Mouse (Mus musculus) R1 (cell line): ENCODE results near the gene Srrm4.

Experiments used
- DNase-seq: peaks from one replicate; pipeline ENCODE4 v3.0.0-alpha.2; 2018; ENCODE audit warnings: low read depth, low spot score

The Srrm4 gene

DNA sequence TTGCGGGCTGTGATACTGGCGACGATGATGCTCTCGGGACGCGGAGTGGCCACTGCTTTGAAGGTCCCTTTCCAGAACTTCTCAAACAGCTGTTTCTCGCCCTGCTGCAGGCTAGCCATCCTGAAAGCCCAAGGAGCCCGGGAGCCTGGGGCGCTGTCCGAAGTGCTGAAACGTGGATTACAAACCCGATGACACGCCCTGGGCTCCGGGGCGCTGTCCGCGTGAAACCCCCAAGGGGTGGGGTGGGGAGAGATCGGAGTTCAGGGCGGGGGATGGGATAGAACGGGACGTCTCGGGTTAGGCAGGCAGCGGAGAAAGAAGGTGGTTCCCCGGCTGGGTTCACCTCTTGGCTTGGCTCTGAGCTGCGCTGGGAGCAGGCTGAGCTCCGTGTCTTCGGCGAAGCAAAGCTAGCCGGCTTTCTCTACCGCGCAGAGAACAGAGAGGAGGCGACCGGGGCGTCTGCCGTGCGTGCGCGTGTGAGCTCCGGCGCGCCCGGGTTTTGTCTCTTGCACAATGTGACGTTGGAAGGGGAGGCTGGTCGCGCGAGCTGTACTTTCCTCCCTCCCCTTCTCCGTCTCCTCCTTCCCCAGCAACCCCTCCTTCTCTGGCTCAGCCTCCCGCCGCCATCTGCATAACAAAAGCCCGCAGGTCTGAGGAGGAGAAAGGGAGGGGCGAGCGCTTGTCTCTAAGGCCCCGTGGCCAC lies at the start of gene Srrm4:
Gene Srrm4, minus strand, starts transcription at position 472 of the 703 bp plus-strand sequence.
- DNase-seq, result peak; percentile 97

DNA sequence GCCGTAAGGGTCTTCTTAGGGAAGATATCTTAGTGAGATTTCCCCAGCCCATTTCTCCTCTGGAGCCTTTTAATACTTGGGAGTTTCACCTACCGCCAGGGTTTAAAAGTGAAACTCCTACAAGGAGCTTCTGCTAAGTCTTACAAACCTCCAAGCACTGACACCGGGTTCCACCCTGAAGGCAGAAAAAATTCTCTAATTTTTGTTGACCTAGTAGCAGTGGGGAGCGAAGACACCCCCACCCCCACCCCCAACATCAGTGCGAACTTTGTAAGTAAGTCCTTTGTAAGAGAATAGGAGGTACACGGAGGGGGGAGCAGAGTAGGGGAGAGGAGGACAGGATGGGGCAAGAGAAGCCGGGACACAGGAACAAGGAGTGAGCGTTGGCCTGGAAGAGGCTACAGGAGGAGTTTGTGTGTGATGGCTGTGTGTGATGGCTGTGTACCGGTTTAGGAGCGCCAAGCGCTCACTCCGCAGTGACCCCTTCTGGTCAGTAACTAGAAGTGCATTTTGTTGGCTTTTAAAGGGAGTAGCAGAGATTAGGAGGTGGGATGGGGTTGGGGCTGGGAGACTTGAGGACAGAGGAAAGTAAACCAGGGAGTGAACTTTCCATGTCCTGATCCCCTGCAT lies 1.3 kb upstream of the Srrm4 start:
- DNase-seq, result peak; percentile 89

GRCm38 (mm10) chr5:116592049-116592800 lies 608 bp upstream of the Srrm4 start:
- peak; percentile 66 for DNase-seq

GRCm38 (mm10) chr5:116590698-116591097 lies 919 bp downstream of the Srrm4 start:
- DNase-seq, result no peak

- DNase-seq, result no peak
Observed at GRCm38 (mm10) chr5:116589631-116590030, 2.0 kb downstream of the Srrm4 start.

GRCm38 (mm10) chr5:116588836-116589235 lies 2.8 kb downstream of the Srrm4 start:
- no peak for DNase-seq

DNA sequence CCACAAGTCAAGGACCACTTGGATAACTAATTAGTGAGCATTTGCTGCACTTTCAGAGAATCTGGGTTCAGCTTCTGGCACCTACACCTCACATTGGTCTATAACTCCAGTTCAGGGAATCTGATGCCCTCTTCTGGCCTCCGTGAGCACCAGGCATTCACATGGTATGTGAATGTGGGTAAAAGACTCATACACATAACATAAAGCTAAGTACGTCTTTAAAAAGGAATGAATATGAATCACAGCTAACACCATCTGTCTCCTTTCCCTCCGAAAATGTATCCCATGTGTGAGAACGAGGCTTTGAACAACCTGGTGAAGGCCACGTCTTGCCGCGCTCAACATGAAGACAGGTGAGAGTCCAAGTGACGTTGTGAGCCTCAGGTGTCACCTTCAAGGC lies 12.1 kb downstream of the Srrm4 start:
- no peak for DNase-seq

DNA sequence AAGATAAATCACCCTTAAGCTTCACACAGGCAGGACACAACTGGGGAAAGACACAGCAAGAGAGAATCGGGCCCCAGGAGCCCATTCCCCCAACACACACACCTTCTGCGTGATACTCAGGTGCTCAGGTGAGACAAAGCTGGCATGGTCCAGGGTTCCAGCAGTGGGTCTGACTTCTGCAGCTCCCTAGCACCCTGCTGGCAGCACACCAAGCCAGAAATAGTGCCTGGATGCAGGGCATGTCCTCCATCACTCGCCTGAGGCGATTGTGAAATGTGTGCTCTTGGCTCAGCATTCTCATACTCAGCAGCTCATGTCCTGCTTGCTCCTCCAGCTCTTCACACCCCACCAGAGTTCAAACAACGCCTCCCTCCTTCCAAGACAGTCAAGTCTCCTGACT lies 14.5 kb downstream of the Srrm4 start:
- DNase-seq, result no peak

DNA sequence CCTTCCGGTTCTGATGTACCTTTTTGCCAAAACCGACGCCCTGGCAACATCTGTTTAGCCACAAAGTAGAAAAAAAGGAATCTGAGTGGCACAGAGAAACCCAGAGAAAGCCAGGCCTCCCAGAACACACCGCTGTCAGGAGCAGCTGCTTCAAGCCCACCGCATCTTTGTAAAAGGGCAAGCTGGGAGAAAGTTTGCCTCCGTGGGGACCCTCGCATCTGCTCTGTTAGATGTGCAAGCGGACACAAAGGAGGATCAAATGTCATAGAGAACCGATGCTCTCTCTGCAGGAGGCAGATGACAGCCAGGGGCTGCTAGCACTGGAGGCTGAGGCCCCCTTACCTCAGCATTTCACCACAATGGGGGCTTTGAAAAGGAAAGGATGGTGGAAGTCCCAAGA lies 18.3 kb downstream of the Srrm4 start:
- no peak for DNase-seq

- DNase-seq, result no peak
Observed at GRCm38 (mm10) chr5:116571936-116572335, 19.7 kb downstream of the Srrm4 start.

DNA sequence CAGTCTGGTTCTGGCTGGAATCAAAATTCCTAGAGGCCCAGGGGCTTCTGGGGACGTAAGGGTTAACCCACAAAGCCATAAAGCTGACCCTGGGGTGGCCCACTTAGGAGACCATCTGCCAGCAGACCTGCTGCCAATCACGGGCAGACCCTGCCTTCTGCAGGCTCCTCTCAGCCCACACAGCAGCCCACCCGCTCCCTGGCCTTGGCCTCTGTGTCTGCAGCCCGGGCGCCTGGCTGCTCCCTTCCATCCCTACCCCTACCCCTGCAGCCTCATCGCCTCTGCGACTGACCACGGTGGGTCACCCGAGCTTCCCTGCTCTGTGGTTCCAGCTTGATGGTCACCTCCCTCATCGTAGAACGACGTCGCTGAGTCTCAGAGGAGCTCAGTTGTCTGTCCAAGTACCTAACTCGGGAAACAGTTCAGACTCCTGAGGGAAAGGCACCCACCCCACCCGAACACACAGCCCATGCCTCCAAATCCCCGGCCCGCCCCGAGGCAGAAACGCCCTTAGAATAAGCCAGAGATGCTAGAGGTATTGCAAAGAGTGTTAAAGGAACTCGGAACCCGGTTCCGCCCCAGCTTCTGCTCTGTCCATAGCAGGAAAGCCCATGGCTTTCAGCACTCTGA lies 20.3 kb downstream of the Srrm4 start:
- no peak for DNase-seq

DNA sequence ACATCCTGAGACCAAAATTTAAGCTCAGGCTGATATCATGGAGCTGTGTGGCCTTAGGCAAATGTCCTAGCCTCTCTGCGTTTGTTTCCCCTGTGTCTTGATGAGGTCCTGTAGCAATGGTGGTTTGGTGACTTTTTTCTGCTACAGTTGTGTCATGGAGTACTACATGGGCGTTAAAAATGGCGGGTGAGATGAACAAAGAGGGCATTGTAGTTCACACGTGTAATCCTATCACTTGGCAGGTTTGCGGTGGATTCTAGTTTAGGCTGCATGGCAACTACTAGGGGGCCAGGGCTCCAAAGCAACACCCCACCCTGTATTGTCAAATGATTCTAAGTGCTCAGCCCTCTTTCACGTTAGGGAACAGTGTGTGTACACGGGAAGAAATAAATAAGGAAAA lies 21.1 kb downstream of the Srrm4 start:
- no peak for DNase-seq

- DNase-seq, result no peak
Observed at GRCm38 (mm10) chr5:116569629-116570028, 22.0 kb downstream of the Srrm4 start.

- DNase-seq, result peak; percentile 71
Observed at GRCm38 (mm10) chr5:116568050-116568449, 23.6 kb downstream of the Srrm4 start.

DNA sequence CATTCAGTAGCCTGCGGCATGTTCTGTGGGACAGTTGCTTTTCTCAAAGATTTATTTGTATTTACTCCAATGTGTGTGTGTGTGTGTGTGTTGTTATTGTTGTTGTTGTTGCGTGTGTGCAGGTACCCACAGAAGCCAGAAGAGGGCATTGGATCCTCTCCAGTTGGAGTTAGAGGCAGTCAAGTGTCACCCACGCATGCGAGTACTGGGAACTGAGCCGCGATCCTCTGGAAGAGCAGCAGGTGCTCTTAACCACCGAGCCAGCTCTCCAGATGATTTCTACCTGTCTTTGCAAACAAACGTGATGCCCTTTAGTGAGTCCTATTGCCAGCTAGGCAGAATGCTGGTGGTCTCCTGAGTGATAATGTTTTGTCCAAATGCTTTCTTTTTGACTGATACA lies 24.3 kb downstream of the Srrm4 start:
- no peak for DNase-seq

- DNase-seq, result no peak
Observed at GRCm38 (mm10) chr5:116566385-116567045, 25.1 kb downstream of the Srrm4 start.

GRCm38 (mm10) chr5:116565573-116565972 lies 26.0 kb downstream of the Srrm4 start:
- DNase-seq, result no peak

- no peak for DNase-seq
Observed at GRCm38 (mm10) chr5:116564391-116564790, 27.2 kb downstream of the Srrm4 start.

DNA sequence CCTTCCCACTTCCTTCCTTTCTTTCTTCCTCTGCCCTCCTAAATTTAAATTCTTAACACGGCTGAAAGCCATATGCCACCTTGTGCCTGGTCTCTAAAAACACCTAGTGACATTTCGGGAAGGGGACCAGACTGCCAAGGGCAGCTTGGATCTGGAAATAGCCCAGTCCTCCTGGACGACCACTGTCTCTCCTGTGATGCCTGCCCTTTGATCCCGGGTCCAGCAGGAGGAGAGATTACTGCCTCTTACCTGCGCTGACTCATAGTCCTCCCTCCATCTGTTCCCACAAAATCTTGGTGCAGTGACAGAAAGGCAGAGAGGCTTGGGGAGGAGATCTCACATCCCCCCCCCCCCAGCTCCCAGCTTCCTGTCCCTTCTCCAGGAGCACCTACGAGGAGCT lies 27.9 kb downstream of the Srrm4 start:
- no peak for DNase-seq

- no peak for DNase-seq
Observed at GRCm38 (mm10) chr5:116559091-116559490, 32.5 kb downstream of the Srrm4 start.

- DNase-seq, result peak; percentile 77
Observed at GRCm38 (mm10) chr5:116556614-116557013, 35.0 kb downstream of the Srrm4 start.

DNA sequence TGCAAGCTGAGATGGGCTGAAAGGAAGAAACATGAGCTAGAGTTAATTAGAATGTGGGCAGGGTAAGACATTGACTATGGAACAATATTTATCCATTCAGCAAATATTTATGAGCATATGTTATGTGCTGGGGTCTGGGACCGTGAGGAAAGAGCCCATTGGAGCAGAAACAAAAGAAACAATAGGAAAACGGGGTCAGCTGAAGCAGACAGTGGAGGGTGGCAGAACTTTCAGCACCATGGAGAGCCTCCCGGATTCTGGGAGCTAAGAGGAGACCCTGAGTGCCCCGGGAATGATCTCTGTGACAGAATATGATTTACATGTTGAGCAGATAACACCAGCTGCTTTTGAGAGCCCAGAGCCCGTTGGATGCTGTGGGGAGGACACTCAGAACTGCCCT lies 37.7 kb downstream of the Srrm4 start:
- DNase-seq, result peak; percentile 54
